Mouse (Mus musculus) thymus, postnatal 36 days (tissue): ENCODE data around the gene Crb3.

ENCODE experiments used
- DNase-seq, 2 experiments: peaks; one replicate each; pipeline ENCODE4 v3.0.0; 2022; ENCODE audit warnings: mixed read lengths in 2 of 2

The Crb3 gene

GRCm38 (mm10) chr17:57108040-57108665 lies 49.2 kb downstream of the Crb3 start:
- DNase-seq: no peak

- no peak for DNase-seq
Observed at GRCm38 (mm10) chr17:57108666-57109171, 49.8 kb downstream of the Crb3 start.

DNA sequence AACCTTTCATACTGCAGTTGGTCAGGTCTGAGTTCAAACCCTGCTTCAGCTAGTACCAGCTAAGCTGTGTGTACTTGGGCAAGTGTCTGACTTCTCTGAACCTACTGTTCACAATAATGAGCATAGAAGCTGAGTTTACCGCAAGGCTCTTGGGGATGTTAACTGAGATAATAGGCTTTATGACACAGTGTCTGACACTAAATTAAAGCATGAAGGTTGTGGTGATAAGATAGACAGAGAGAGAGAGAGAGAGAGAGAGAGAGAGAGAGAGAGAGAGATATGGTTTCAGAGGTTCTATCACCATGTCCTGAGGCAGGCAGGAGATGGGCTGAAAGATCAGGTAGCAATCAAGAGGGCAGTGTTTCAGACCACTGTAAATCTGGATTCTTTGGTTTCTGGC lies 51.1 kb downstream of the Crb3 start:
- no peak for DNase-seq

GRCm38 (mm10) chr17:57112768-57113474 lies 54.0 kb downstream of the Crb3 start:
- no peak for DNase-seq
